Mouse (Mus musculus) thymus, adult 2 months (tissue): ENCODE results near the gene Slc22a6. TPM values are rescaled to one million over a fixed set of nuclear protein-coding genes. Genes with fewer than 3 reads are reported as not detected.

Source experiments
- DNase-seq: peaks from one replicate; pipeline ENCODE4 v3.0.0; 2021
- H3K27ac ChIP-seq: fragments of 200-500 bp; 2 replicates; pipeline ENCODE4 v1.5.1; 2012; ENCODE audit warnings: low read length, control low read depth; ENCODE audit not compliant: control insufficient read depth, insufficient read depth
- H3K27me3 ChIP-seq: fragments of 200-500 bp; 2 replicates; pipeline ENCODE4 v1.6.1; 2012; ENCODE audit warnings: mild to moderate bottlenecking, low read length, moderate library complexity, mixed read lengths; ENCODE audit not compliant: control insufficient read depth, insufficient read depth
- H3K36me3 ChIP-seq: fragments of 200-500 bp; 2 replicates; pipeline ENCODE4 v1.6.1; 2012; ENCODE audit warnings: mild to moderate bottlenecking, low read length, moderate library complexity; ENCODE audit not compliant: control insufficient read depth, insufficient read depth
- H3K4me1 ChIP-seq: fragments of 200-500 bp; replicated peaks from 2 replicates; pipeline ENCODE4 v1.6.1; 2012; ENCODE audit warnings: low read length; ENCODE audit not compliant: control insufficient read depth, insufficient read depth
- H3K4me3 ChIP-seq: fragments of 200-500 bp; 2 replicates; pipeline ENCODE4 v1.5.1; 2012; ENCODE audit warnings: mild to moderate bottlenecking, low read length, control low read depth, moderate library complexity; ENCODE audit not compliant: control insufficient read depth, insufficient read depth
- CTCF ChIP-seq: fragments of 200-500 bp; IDR thresholded peaks from 2 replicates; pipeline ENCODE4 v1.5.1; 2012; ENCODE audit warnings: mild to moderate bottlenecking, control low read depth, low read length, moderate library complexity, borderline replicate concordance; ENCODE audit not compliant: control insufficient read depth, poor library complexity, insufficient read depth; ENCODE audit errors: extremely low read depth
- POLR2A ChIP-seq: fragments of 200-500 bp; IDR thresholded peaks from 2 replicates; pipeline ENCODE4 v1.6.1; 2012; ENCODE audit warnings: mild to moderate bottlenecking, low read length, control low read depth, moderate library complexity; ENCODE audit not compliant: control insufficient read depth, poor library complexity, insufficient read depth; ENCODE audit errors: extremely low read depth
- WGBS: fragments of 180-500 bp; shearing (Covaris S2); methylation state at CpG from one replicate; pipeline ENCODE4 v1.1.7; 2018; 5-methylcytosine and 5-hydroxymethylcytosine counted together
- polyA plus RNA-seq: library from polyadenylated mRNA; depleted of rRNA; stranded (reverse); fragments of >200 nt; gene quantifications from 2 replicates; pipeline ENCODE4 v1.2.3, GENCODE M21; 2012; rRNA removed

Gene Slc22a6
- polyA plus RNA-seq, 1 experiment: 0.16 TPM

- H3K36me3 ChIP-seq: no peaks in the 10 kb centered on the region
- no peak overlapping the region for H3K4me3 ChIP-seq
- H3K27me3 ChIP-seq: no peaks in the 10 kb centered on the region; the same call in 1 of the 2 replicates
- TF ChIP-seq POLR2A (no peak), CTCF (no peak)
- peaks cover 11% of the 10 kb centered on the region for H3K4me1 ChIP-seq
- 51% methylated on average over 10 of the region's 10 CpGs for WGBS
- DNase-seq: no peak
- H3K27ac ChIP-seq: no peak overlapping the region
Measured at GRCm38 (mm10) chr19:8663911-8664421, 46.1 kb downstream of the Slc22a6 start.

GRCm38 (mm10) chr19:8664859-8665258 lies 47.0 kb downstream of the Slc22a6 start:
- Histone ChIP-seq H3K36me3 (no peaks in the 10 kb centered on the region), H3K27me3 (no peaks in the 10 kb centered on the region; the same call in 1 of the 2 replicates), H3K27ac (no peak overlapping the region), H3K4me1 (peaks cover 11% of the 10 kb centered on the region), H3K4me3 (no peak overlapping the region)
- WGBS: 100% methylated on average over 3 of the region's 3 CpGs
- no peak for TF ChIP-seq POLR2A
- no peak for TF ChIP-seq CTCF
- no peak for DNase-seq

GRCm38 (mm10) chr19:8665746-8666145 lies 47.9 kb downstream of the Slc22a6 start:
- Histone ChIP-seq H3K27ac (no peak overlapping the region), H3K4me1 (peaks cover 11% of the 10 kb centered on the region), H3K27me3 (no peaks in the 10 kb centered on the region; the same call in 1 of the 2 replicates), H3K4me3 (no peak overlapping the region), H3K36me3 (no peaks in the 10 kb centered on the region)
- 87% methylated on average over 5 of the region's 5 CpGs for WGBS
- no peak for DNase-seq
- TF ChIP-seq POLR2A (no peak), CTCF (no peak)

- TF ChIP-seq POLR2A: no peak
- TF ChIP-seq CTCF: no peak
- Histone ChIP-seq H3K4me1 (no peaks in the 10 kb centered on the region), H3K27me3 (no peaks in the 10 kb centered on the region), H3K36me3 (no peaks in the 10 kb centered on the region), H3K27ac (no peak overlapping the region), H3K4me3 (no peak overlapping the region)
- WGBS: 94% methylated on average over 3 of the region's 3 CpGs
- DNase-seq: no peak
Measured at GRCm38 (mm10) chr19:8672859-8673258, 55.0 kb downstream of the Slc22a6 start.

- WGBS: 77% methylated on average over 9 of the region's 9 CpGs
- H3K36me3 ChIP-seq: no peaks in the 10 kb centered on the region
- TF ChIP-seq CTCF: no peak
- no peak overlapping the region for H3K4me3 ChIP-seq
- no peak for DNase-seq
- no peaks in the 10 kb centered on the region for H3K4me1 ChIP-seq
- no peaks in the 10 kb centered on the region for H3K27me3 ChIP-seq
- no peak overlapping the region for H3K27ac ChIP-seq
Measured at GRCm38 (mm10) chr19:8673336-8674063, 55.7 kb downstream of the Slc22a6 start.

Other genes starting within 250 kb of the Slc22a6 start
- 0.23 TPM in 1 of 2 replicates, not detected in the other for gene Slc22a30, start 212.9 kb upstream of the Slc22a6 start, polyA plus RNA-seq
- gene Slc22a8, start 26.8 kb upstream of the Slc22a6 start, polyA plus RNA-seq: 0.10 and 0.38 TPM in 2 replicates
- 0.01 and 0.05 TPM in 2 replicates for gene Chrm1, start 45.8 kb downstream of the Slc22a6 start, polyA plus RNA-seq
- 154 and 165 TPM in 2 replicates for gene Slc3a2, start 105.3 kb downstream of the Slc22a6 start, polyA plus RNA-seq
- gene Wdr74, start 117.8 kb downstream of the Slc22a6 start, polyA plus RNA-seq: 49.2 and 54.7 TPM in 2 replicates
- not detected in 2 replicates for gene 1700092M07Rik, start 122.7 kb downstream of the Slc22a6 start, polyA plus RNA-seq
- gene Stx5a, start 123.4 kb downstream of the Slc22a6 start, polyA plus RNA-seq: 128 and 137 TPM in 2 replicates
- 170 and 191 TPM in 2 replicates for gene Nxf1, start 139.0 kb downstream of the Slc22a6 start, polyA plus RNA-seq
- 277 and 363 TPM in 2 replicates for gene Tmem223, start 153.0 kb downstream of the Slc22a6 start, polyA plus RNA-seq
- gene Tmem179b, start 156.4 kb downstream of the Slc22a6 start, polyA plus RNA-seq: 168 and 197 TPM in 2 replicates
- gene Taf6l, start 168.4 kb downstream of the Slc22a6 start, polyA plus RNA-seq: 24.9 and 28.7 TPM in 2 replicates
- gene Polr2g, start 180.5 kb downstream of the Slc22a6 start, polyA plus RNA-seq: 77.0 and 77.1 TPM in 2 replicates
- gene Zbtb3, start 184.5 kb downstream of the Slc22a6 start, polyA plus RNA-seq: 3.0 and 3.2 TPM in 2 replicates
- gene Ttc9c, start 201.3 kb downstream of the Slc22a6 start, polyA plus RNA-seq: 36.1 and 37.5 TPM in 2 replicates
- gene Hnrnpul2, start 202.0 kb downstream of the Slc22a6 start, polyA plus RNA-seq: 29.3 and 34.3 TPM in 2 replicates
- 1.5 and 1.6 TPM in 2 replicates for gene AC129217.1, start 211.7 kb downstream of the Slc22a6 start, polyA plus RNA-seq
- 136 and 153 TPM in 2 replicates for gene Bscl2, start 219.4 kb downstream of the Slc22a6 start, polyA plus RNA-seq
- 0.15 TPM in 1 of 2 replicates, not detected in the other for gene Gng3, start 221.2 kb downstream of the Slc22a6 start, polyA plus RNA-seq
- 1.2 and 1.3 TPM in 2 replicates for gene Lrrn4cl, start 232.7 kb downstream of the Slc22a6 start, polyA plus RNA-seq